Mouse (Mus musculus) midbrain, embryonic 13.5 days (tissue): ENCODE measurements around the gene Gramd1b. TPM values are rescaled to one million over a fixed set of nuclear protein-coding genes. Genes with fewer than 3 reads are reported as not detected.

Experiments used
- ATAC-seq: fragments of 200-750 bp; cut with Nextera tagmentation; 2 replicates; pipeline ENCODE4 v1.8.0; 2017; ENCODE audit warnings: mild to moderate bottlenecking, moderate TSS enrichment, moderate library complexity
- H3K27ac ChIP-seq: fragments of 300-500 bp; sonication (generic); 2 replicates; pipeline ENCODE4 v1.5.1; 2015; ENCODE audit warnings: inconsistent platforms, mild to moderate bottlenecking, moderate library complexity
- H3K27me3 ChIP-seq: fragments of 300-500 bp; sonication (generic); 2 replicates; pipeline ENCODE4 v1.6.1; 2015; ENCODE audit warnings: mild to moderate bottlenecking, inconsistent platforms
- H3K36me3 ChIP-seq: fragments of 300-500 bp; sonication (generic); 2 replicates; pipeline ENCODE4 v1.6.1; 2015; ENCODE audit warnings: mild to moderate bottlenecking, inconsistent platforms
- H3K4me1 ChIP-seq: fragments of 300-500 bp; sonication (generic); replicated peaks from 2 replicates; pipeline ENCODE4 v1.6.1; 2015; ENCODE audit warnings: inconsistent platforms
- H3K4me2 ChIP-seq: fragments of 300-500 bp; sonication (generic); replicated peaks from 2 replicates; pipeline ENCODE4 v1.6.1; 2015; ENCODE audit warnings: moderate library complexity, mild to moderate bottlenecking, inconsistent platforms
- H3K4me3 ChIP-seq: fragments of 300-500 bp; sonication (generic); replicated peaks from 2 replicates; pipeline ENCODE4 v1.5.1; 2015; ENCODE audit warnings: mild to moderate bottlenecking, inconsistent platforms
- H3K9ac ChIP-seq: fragments of 300-500 bp; sonication (generic); replicated peaks from 2 replicates; pipeline ENCODE4 v1.6.1; 2015; ENCODE audit warnings: mild to moderate bottlenecking, inconsistent platforms
- H3K9me3 ChIP-seq: fragments of 300-500 bp; sonication (generic); 2 replicates; pipeline ENCODE4 v1.6.1; 2016; ENCODE audit warnings: mild to moderate bottlenecking, inconsistent platforms
- WGBS: fragments of 180-500 bp; shearing (Covaris S2); methylation state at CpG from one replicate; pipeline ENCODE4 v1.1.7; 2015; 5-methylcytosine and 5-hydroxymethylcytosine counted together
- polyA plus RNA-seq: library from polyadenylated mRNA; unstranded; fragments of >200 nt; fragmentation: Nextera tagmentation; extraction: Ambion mirVana; gene quantifications from 2 replicates; pipeline ENCODE4 v1.2.1, GENCODE M21; 2015

The Gramd1b gene
- polyA plus RNA-seq, 1 experiment from 2014 or later = 8.1 TPM

DNA sequence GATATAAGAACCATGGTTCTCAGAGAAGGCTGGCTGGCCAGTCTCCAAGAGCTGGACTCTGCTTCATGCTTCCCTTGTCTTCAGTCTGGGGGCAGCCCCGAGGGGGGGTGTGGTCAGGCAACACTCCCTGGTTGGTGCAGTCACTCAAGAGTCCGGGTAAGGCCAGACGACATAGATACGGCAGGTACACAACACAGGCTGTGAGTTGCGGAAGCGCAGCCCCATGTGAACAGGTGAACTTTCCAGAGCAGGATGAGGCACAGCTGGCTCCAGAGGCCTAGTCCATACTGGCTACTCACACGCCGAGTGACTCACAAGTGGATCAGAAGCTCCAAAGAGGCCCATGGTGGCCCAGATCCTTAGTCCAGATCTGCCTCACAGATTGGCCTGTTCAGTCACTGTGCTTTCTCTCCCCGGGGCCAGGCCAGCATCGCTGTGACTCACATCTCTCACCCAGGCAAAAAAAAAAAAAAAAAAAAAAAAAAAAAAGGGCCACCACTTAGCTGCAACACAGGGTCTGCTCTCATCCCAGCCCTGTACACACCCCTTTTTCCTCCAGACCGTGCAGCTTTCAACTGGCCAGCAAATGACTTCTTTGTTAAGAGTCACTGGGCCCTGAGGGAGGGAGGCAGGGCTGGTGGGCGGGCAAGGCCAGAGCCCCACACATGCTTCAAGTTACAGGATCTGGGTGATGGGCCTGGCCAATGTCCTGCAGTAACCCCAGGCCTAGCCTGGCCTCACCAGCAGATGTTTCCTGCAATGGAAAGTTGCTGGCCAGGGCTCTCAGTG lies 210.1 kb downstream of the Gramd1b start:
- H3K36me3 ChIP-seq = peaks cover 24% of the 10 kb centered on the region
- no peak overlapping the region for H3K9ac ChIP-seq
- no peak overlapping the region for H3K27ac ChIP-seq
- no peaks in the 10 kb centered on the region for H3K9me3 ChIP-seq
- no peaks in the 10 kb centered on the region for H3K27me3 ChIP-seq
- no peak overlapping the region for H3K4me3 ChIP-seq
- H3K4me1 ChIP-seq = no peaks in the 10 kb centered on the region
- WGBS = 50% methylated on average over 12 of the region's 12 CpGs
- ATAC-seq = 0 out of 2 replicates have a peak, but pooled peaks have one; percentile 25
- no peak overlapping the region for H3K4me2 ChIP-seq

DNA sequence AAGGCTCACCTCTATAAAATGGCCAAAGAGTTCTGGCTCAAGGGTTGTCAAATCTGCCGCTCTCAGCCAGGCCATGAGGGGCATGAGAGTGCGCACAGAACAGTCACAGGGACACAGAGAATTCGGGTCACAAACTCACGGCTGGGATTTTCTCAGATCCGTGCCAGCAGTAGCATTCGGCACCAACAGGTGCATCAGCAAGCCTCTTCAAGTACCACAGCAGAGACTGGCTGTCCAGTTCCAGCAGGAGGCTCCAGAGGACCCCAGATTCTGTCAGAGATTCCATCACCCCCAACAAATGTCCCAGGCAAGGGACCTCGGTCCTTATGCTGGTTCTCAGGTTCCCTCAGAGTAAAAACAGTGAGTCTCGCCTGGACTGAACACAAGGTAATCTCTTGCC lies 210.8 kb downstream of the Gramd1b start:
- Histone ChIP-seq H3K4me3 (no peak overlapping the region), H3K4me2 (no peak overlapping the region), H3K27ac (no peak overlapping the region), H3K9ac (no peak overlapping the region), H3K4me1 (no peaks in the 10 kb centered on the region), H3K9me3 (no peaks in the 10 kb centered on the region), H3K36me3 (peaks cover 28% of the 10 kb centered on the region), H3K27me3 (no peaks in the 10 kb centered on the region)
- ATAC-seq = no peak
- 88% methylated on average over 8 of the region's 8 CpGs for WGBS

GRCm38 (mm10) chr9:40318771-40319170 lies 212.4 kb downstream of the Gramd1b start:
- H3K27me3 ChIP-seq = no peaks in the 10 kb centered on the region
- peaks cover 34% of the 10 kb centered on the region for H3K36me3 ChIP-seq
- no peak overlapping the region for H3K27ac ChIP-seq
- no peak overlapping the region for H3K4me3 ChIP-seq
- no peak overlapping the region for H3K9ac ChIP-seq
- H3K4me2 ChIP-seq = no peak overlapping the region
- ATAC-seq = no peak
- H3K4me1 ChIP-seq = no peaks in the 10 kb centered on the region
- 94% methylated on average over 5 of the region's 5 CpGs for WGBS
- no peaks in the 10 kb centered on the region for H3K9me3 ChIP-seq

GRCm38 (mm10) chr9:40317735-40318134 lies 213.4 kb downstream of the Gramd1b start:
- H3K4me1 ChIP-seq = no peaks in the 10 kb centered on the region
- ATAC-seq = no peak
- H3K36me3 ChIP-seq = peaks cover 38% of the 10 kb centered on the region

GRCm38 (mm10) chr9:40316865-40317660 lies 214.1 kb downstream of the Gramd1b start:
- peaks cover 44% of the 10 kb centered on the region for H3K36me3 ChIP-seq
- ATAC-seq = no peak
- no peak overlapping the region for H3K27ac ChIP-seq
- WGBS = 83% methylated on average over 9 of the region's 9 CpGs
- no peaks in the 10 kb centered on the region for H3K9me3 ChIP-seq
- H3K9ac ChIP-seq = no peak overlapping the region
- no peaks in the 10 kb centered on the region for H3K4me1 ChIP-seq
- H3K27me3 ChIP-seq = no peaks in the 10 kb centered on the region
- no peak overlapping the region for H3K4me3 ChIP-seq
- H3K4me2 ChIP-seq = no peak overlapping the region

More at GRCm38 (mm10) chr9:40317735-40318134, 213.4 kb downstream of the Gramd1b start:
- no peak overlapping the region for H3K9ac ChIP-seq
- no peaks in the 10 kb centered on the region for H3K27me3 ChIP-seq
- H3K9me3 ChIP-seq = no peaks in the 10 kb centered on the region
- WGBS = 88% methylated on average over 4 of the region's 4 CpGs
- H3K4me2 ChIP-seq = no peak overlapping the region
- H3K27ac ChIP-seq = no peak overlapping the region
- H3K4me3 ChIP-seq = no peak overlapping the region

DNA sequence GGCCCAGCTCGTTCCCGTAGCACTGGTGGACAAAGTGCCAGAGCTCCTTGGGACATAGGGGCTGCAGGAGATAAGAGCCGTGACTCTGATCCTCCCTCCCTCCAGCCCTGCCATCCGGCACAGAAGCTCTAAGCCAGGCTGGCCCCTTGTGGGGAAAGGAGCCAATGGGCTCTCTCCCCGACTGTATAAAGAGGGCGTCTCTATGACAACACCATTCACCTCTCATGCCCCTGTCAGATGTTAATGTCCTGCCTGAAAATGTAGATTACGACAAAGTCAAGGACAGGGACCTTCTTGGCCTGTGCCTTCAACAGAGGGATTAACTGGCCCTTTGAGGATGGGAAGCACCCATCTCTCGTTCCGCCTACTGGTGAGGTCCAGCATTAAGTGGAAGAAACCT lies 219.4 kb downstream of the Gramd1b start:
- WGBS = 53% methylated on average over 9 of the region's 9 CpGs
- peaks cover 76% of the 10 kb centered on the region for H3K36me3 ChIP-seq

DNA sequence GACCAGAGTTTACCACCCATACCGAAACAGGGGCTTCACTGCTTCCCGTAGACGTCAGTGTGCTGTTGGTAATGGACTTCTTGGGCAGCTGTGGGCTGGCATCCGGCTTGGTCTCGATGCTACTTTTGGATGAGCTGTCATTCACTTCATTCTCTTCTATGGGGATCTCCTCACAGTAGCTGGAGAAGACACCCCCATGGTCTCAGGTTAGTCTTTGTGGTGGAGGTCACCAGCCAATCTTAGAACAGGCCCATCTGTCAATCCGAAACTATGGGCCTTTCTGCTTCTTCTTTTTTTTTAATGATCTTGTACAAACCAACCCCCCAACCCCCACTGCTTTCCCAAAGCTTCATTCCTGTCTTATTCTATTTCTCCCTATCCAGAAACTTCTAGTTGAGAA lies 221.3 kb downstream of the Gramd1b start:
- no peaks in the 10 kb centered on the region for H3K27me3 ChIP-seq
- no peak overlapping the region for H3K4me2 ChIP-seq
- H3K9ac ChIP-seq = no peak overlapping the region
- no peak for ATAC-seq
- H3K4me1 ChIP-seq = no peaks in the 10 kb centered on the region
- no peak overlapping the region for H3K27ac ChIP-seq
- no peak overlapping the region for H3K4me3 ChIP-seq
- 95% methylated on average over 6 of the region's 6 CpGs for whole genome bisulfite sequencing
- no peaks in the 10 kb centered on the region for H3K9me3 ChIP-seq
- peaks cover 78% of the 10 kb centered on the region for H3K36me3 ChIP-seq

More for the DNA sequence above, 219.4 kb downstream of the Gramd1b start:
- Histone ChIP-seq H3K9ac (no peak overlapping the region), H3K4me2 (no peak overlapping the region), H3K4me1 (no peaks in the 10 kb centered on the region), H3K27ac (no peak overlapping the region), H3K27me3 (no peaks in the 10 kb centered on the region), H3K9me3 (no peaks in the 10 kb centered on the region), H3K4me3 (no peak overlapping the region)
- peak; percentile 27; the same call in 1 of the 2 replicates for ATAC-seq

DNA sequence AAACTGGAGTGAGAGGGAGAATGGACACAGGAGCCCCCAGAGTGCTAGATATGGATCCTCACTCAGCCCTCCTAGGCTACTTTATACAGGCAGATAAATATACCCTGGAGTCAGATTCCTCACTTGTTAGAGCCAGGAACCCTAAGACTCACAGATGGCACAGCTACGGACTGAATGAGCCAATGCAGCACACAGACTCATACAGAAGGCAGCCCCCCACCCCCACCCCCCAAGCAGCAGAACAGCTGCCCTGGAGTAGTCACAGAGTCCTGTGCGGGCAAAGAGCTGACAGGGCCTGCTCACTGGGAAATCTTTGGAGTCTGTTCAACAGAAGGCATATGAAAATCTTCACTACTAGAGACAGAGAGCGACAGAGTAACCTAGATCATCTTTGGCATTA lies 223.9 kb downstream of the Gramd1b start:
- Histone ChIP-seq H3K9ac (no peak overlapping the region), H3K27me3 (no peaks in the 10 kb centered on the region), H3K4me3 (no peak overlapping the region), H3K36me3 (peaks cover 84% of the 10 kb centered on the region), H3K4me2 (no peak overlapping the region), H3K27ac (no peak overlapping the region), H3K9me3 (no peaks in the 10 kb centered on the region), H3K4me1 (no peaks in the 10 kb centered on the region)
- 86% methylated on average over 3 of the region's 3 CpGs for WGBS
- ATAC-seq = no peak

DNA sequence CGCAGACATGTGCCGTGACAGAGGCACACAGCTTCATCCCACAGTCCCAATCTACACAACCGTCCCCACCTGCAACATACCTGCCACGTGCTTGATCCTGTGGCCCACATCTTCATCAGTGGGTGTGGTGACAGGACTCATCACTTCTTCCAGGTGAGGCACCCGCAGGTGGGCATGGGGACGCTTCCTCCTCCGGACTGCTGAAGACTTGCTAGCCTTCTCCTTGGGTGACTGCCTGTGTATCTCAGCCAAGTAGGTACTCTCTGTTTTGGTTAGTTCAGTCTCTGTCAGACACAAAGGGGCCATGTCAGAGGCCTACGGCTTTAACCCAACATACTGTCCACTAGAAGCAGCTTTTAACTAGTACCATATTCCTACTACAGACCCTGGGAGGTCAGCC lies 226.9 kb downstream of the Gramd1b start:
- no peak for ATAC-seq
- no peak overlapping the region for H3K4me2 ChIP-seq
- H3K4me3 ChIP-seq = no peak overlapping the region
- no peaks in the 10 kb centered on the region for H3K9me3 ChIP-seq
- no peaks in the 10 kb centered on the region for H3K4me1 ChIP-seq
- peaks cover 82% of the 10 kb centered on the region for H3K36me3 ChIP-seq
- no peak overlapping the region for H3K9ac ChIP-seq
- no peaks in the 10 kb centered on the region for H3K27me3 ChIP-seq
- WGBS = 95% methylated on average over 8 of the region's 8 CpGs
- no peak overlapping the region for H3K27ac ChIP-seq

- WGBS = 94% methylated on average over 8 of the region's 8 CpGs
- H3K9me3 ChIP-seq = no peaks in the 10 kb centered on the region
- no peak overlapping the region for H3K4me3 ChIP-seq
- H3K9ac ChIP-seq = no peak overlapping the region
- H3K36me3 ChIP-seq = peaks cover 87% of the 10 kb centered on the region
- H3K27ac ChIP-seq = no peak overlapping the region
- no peaks in the 10 kb centered on the region for H3K27me3 ChIP-seq
- no peak for ATAC-seq
- no peak overlapping the region for H3K4me2 ChIP-seq
- H3K4me1 ChIP-seq = no peaks in the 10 kb centered on the region
Observed at GRCm38 (mm10) chr9:40302375-40302774, 228.8 kb downstream of the Gramd1b start.

DNA sequence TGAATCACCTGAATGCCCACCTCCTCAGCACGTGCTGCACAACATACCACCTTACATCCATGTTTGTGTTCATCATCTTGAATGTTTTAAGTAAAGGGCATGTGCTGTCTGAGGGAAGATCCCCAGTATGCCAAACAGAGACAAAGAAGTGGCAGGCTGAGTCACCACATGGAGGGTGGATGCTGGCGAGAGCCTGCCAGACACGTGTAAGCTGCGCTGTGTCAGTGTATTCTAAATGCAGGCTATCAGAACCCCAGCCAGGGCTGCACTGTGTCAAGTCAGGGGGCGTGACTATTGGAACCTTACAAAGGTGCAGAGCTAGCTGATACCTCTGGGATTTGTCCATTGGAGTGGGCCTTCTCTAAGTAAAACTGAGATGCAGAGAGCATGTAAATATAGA lies 229.7 kb downstream of the Gramd1b start:
- Histone ChIP-seq H3K27ac (no peak overlapping the region), H3K4me1 (no peaks in the 10 kb centered on the region), H3K9me3 (no peaks in the 10 kb centered on the region), H3K27me3 (no peaks in the 10 kb centered on the region), H3K4me3 (no peak overlapping the region), H3K9ac (no peak overlapping the region), H3K4me2 (no peak overlapping the region), H3K36me3 (peaks cover 87% of the 10 kb centered on the region)
- 93% methylated on average over 5 of the region's 5 CpGs for WGBS
- no peak for ATAC-seq
